Mouse (Mus musculus) lung, postnatal 25 days (tissue): ENCODE results near the gene Gm11985.

ENCODE experiments used
- DNase-seq: peaks from one replicate; pipeline ENCODE4 v3.0.0; 2022; ENCODE audit warnings: low spot score

Gm11985 gene

DNA sequence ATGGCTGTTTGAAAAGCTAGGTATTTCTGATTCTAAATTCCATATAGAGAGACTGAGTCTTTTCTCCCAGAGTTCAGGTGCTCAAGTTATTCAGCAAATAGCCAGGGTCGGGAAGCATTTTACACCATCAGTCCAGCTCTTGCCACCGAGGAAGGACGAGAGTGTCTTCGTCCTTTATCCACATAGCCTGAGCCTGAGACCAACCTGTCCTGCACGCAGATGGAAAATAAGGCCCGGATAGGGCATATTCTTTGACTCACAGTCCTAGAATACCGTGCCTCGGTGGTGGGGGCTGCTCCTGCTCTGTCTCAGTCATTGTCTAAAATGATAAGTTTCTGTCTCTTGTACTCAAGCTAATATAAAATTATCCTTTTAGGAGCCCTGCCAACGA is 12.0 kb upstream of the Gm11985 start:
- DNase-seq, result no peak

DNA sequence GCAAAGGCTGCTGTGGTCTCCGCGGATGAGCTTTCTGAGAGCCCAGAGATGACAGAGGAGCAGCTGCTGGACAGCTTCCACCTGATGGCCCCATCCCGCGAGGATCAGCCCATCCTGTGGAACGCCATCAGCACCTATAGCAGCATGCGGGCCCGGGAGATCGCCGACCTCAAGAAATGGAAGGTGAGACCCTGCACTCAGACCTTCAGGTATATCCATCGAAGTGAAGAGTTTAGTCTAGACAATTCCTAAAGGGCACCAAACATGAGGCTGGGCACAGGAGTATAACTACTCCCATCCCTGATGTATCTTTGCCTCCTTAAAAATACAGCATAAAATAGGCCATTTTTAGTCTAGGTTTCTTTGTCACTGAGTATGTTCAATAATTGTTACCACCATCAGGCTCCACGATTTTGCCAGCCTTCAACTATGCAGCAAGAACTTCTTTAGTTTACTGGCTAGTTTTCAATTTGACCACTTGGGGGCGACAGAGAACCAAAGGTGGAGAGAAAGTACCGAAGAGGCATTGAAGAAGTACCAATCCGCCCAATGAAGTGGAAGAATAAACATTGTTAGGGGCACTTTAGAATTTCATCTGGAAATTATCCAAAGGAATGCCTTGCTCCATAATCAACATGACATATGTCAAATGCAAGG is 11.5 kb upstream of the Gm11985 start:
- DNase-seq, result peak; percentile 60

DNA sequence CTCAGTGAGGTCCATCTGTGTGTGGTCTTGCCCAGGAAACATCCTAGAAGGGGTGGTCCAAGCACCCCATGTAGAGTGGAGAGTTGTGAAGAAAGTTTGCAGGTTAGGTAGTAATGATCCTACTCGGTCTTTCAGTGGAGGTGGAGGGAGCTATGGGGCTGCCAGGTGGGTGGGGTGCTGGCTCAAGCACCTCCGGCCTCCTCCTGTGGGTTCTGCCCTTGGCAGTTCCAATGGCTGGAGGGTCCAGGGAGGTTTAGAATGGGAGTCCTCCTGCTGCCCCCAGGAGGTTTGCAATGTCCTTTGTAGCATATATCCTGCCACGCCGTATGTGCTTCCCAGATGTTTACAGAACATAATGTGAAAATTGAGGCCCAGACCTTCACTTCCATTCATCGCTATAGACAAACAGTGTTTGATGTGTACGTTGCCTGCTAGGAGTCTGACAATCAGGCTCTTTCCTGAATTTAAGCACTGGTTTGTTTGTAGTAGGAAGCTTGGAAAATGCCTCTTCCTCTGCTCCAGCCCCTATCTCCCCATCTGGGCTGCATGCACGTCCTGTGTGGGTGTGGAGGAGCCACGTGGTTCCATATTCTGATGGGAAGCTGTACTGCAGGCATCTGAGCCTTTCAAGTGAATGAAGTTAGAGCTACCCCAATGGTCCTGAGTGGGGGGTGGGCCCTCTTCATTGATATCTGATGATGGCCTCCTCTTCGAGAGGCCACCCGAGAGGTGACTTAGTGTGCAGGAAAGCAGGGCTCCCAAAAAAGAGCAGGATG is 10.3 kb upstream of the Gm11985 start:
- DNase-seq, result no peak

DNA sequence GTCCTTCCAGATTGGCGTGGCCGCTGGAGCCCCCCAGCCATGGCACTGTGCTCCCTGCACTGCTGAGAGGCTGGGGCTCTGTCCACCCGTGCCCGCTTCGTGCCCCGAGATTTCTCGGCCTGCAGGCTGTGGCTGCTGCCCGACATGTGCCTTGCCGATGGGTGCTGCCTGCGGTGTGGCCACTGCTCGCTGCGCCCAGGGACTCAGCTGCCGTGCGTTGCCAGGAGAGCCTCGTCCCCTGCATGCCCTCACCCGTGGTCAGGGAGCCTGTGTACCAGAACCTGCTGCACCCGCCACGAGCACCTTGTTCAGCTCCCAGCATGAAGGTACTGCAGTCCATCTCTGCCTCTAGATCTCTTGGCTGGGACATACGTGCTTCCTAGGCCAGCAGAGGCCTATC is 9.6 kb upstream of the Gm11985 start:
- no peak for DNase-seq

DNA sequence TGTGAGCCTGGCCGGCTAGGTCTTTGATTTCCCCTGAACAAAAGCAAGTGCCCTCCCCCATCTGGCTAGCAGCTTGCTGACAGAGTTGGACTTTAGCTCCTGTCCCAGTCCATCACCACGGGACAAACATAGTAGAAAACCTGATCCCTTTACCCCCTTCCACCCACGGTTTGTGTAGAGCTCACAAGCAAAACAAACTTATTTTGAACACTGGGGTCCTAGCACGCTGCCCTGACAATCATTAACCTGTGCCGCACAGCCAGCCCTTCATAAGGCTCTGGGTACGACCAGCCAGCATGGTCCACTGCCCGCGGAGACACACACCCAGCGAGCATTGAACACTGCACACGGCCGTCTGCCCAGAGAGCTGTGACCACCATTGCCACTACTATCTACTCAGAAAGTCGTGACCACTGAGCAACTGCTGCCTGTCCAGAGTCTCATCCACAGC is 9.1 kb upstream of the Gm11985 start, which contains the start of gene Igfbp1:
Gene Igfbp1 (plus strand): TSS at position 292 of the 451 bp plus-strand sequence.
- no peak for DNase-seq

DNA sequence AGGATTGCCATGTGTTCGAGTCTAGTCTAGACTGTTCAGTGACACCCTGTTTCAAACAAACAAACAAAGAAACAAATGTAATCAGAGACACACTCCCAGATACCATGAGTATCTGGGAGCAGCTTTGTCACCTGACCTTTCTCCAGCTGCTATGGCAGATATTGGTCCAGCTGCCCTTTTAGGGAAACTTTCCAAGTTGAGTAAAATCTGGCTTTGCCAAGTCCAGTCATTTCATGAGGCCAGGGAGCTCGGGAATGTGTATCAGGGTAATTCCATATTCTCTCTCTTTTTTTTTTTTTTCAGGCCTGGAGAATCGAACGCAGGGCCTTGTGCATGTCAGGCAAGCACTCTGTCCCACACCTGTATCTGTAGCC is 6.9 kb upstream of the Gm11985 start:
- no peak for DNase-seq

DNA sequence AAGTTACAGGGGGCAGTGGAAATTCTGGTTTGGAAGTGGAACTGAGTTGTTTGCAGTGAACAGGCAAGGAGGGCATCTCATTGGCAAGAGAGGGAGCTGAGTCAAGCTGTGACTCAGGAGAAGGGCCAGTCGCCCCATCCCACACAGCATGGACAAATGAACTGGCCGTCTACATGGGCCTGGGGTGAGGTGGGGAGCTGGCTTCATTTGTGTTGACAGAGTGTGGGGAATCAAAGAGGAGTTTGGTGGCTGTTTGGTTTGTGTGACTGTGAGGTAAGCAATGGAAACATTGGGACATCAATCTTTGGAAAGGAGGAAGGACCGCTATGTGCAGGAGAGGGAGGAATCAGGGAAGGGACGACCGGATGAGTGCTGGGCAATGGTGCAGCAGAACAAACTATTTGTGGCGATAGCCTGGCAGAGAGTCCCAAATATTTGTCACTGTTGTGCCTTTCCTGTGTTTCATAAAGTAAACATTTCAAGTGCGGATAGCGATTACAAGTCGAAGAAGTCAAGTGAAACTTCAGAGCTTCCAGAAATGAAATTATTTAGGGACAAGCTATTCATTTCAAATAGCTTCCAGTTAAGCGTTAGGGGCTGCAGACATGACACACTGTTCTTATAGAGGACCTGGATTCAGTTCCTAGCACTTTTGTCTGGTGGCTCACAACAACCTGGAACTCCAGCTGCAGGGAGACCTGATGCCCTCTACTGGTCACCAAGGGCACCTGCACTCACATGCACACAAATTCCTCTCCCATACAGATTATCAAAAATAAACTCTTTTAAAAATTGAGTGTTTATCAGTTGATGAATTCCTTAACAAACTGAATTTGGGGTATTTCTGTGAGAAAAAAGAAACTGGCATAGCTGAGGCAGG is 6.3 kb upstream of the Gm11985 start:
- no peak for DNase-seq

DNA sequence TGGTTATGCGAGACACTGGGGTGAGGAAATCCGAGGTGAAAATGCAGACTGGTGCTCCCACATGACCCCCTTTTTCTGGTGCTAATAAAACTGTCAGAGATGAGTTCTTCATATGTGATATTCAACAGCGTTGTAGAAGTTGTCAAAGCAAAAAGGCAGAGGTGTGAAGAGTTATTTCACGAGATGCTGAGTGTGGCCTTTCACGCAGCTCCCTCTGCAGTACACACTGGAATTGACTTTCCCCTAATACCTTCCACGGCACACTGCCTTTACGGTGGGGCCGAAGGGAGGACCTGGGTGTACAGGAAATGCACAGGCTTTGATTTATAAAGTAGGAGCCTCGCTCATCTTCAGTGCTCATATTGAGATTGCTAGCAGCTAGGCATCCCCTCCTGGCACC is 4.8 kb upstream of the Gm11985 start:
- DNase-seq, result no peak

DNA sequence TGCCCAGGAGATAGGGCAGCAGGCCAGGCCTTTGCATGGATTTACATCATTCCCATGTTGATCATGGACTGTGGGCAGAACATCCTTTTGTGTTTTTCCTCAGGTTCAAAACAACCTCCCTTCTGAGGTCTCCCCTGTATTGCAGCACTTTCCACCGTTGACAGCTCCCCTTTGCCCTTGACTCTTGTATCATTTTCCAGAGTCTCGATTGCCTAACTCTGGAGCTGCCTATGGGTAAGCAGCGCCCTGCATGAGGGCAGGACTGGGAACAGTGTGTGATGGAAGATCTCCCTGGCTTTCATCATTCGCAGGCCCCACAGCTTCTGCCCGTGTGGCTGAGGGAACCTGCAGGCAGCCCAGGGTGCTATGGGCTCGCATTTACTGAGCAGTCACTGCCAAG is 4.3 kb upstream of the Gm11985 start:
- DNase-seq, result no peak

DNA sequence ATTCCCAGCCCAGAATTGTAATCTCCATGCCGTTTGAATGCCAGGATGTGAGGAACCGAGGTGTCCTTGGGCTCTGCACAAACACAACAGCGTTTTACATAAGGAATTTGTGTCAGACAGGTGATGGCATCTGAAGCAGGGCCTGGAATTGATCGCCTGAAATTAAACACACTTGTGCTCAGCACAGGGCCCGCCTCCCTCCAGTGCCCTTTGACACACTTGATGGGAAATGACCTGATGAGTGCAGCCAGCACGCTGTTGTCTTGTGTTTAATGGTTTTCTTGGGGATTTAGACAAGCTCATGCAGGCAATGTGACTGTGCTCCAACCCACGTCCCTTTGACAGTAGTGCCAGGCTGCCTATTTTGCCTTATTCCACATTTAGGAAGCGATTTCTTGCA is 897 bp downstream of the Gm11985 start:
- DNase-seq, result no peak

DNA sequence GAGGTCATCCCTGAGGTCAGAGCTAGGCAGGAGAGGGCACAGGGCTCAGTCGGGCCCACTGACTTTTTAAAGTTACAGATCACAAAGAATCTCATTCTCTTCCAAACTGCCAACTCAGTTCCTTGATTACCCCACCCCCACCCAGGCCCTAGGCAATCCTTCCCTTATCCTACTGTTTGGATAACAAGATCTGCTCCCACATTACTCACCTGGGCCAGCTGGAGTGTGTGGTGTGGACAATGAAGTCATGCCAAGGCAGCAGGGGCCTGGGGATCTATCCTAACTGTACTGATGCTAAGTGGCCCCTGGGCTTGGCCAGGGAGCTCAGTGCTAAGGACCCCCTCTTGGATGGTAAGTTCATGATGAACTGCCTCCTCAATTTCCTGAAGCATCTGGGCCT is 3.9 kb downstream of the Gm11985 start:
- no peak for DNase-seq

DNA sequence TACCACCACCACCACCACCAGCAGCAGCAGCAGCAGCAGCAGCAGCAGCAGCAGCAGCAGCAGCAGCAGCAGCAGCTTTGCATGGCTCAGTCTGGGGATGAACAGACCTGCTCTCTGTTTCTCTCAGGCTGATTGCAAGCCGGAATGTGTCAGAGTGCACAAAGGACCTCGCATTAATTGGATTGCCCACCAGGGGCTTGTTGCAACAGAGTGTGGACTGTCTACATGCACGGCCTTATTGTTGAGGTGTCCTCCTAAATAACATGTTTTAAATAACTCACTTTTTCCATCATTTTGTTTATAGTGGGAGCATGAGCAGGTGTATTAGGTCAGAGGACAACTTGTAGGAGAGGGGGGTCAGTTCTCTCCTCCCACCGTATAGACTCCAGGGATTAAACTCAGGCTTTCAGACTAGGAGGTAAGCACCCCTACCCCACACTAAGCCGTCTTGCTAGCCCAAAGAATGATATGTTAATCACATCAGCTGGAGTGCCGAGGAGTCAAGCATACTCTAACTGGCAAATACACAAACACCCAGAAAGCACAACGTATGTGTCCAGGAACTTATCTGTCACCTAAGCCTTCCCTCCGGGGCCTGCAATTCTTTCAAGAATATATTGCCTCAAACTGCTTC is 5.8 kb downstream of the Gm11985 start:
- DNase-seq, result no peak

DNA sequence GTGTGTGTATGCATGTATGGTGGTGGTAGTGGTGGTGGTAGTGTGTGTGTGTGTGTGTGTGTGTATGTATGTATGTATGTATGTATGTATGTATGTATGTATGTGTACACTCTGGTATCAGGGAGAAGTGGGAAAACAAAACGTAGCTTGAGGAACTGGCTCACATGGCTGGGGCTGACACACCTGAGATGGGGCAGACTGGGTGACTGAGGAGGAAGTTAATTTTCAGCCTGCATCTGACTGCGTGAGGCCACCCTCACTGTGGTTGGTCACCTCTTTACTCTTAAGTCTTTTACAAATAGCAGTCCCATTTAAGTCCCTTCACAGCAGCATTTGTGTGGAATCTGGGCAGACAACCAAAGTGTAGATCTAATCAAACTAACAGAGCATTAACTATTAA is 9.1 kb downstream of the Gm11985 start:
- no peak for DNase-seq

DNA sequence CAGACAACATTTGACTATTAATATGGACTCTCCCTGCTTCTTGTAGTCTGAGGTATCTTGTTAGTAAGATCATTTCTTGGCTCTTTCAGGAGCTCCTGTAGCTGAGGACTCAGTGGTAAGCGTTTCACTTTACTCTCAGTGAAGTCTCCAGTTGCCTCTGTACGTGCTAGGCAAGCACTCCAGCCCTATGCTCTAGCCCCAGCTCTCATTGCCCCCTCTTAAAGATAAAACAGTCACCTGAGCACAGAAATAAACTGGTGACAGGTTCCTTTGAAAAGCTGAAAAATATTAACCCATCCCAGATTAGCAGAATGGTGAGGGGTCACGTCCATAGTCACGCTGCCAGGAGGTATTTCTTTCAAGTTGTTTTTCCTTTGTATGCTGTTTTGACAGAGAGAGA is 9.6 kb downstream of the Gm11985 start:
- DNase-seq, result no peak

DNA sequence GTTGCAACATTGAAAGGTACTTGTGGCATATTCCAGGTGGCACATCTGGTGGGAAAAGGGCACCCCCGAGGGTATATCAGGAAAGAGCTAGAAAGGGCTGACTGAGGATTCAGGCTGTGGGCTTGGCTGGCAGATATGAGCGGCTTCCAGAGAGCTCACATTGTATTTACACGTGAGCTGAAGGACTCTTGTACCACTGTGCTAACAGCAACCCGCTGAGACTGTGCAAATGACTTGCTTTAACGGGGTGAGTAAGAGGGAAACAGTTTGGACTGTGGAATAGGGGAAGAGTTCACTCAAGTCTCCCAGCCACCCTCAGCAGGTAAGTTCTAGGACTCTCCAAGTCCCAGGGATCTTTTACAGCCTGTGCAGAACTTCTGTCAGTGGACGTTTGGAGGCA is 14.7 kb downstream of the Gm11985 start:
- DNase-seq, result peak; percentile 75

DNA sequence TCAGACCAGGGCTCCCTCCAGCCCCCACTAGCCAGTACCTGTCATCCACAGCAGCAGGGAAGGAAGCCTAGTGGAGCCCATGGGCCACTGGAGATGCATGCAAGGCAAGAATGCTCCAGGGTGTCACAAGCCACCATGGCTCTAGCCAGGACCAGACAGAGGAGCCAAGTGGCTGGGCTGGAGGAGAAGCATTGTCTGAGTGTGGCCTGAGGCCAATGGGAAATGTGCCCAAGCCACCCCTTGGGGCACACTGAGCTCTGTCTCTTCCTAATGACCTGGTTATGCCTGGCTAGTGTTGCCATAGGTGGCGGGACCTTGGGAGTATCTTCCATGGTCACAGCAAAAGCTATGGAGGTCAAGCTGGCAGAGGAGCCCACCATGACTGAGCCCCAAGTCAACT is 18.7 kb downstream of the Gm11985 start:
- no peak for DNase-seq

DNA sequence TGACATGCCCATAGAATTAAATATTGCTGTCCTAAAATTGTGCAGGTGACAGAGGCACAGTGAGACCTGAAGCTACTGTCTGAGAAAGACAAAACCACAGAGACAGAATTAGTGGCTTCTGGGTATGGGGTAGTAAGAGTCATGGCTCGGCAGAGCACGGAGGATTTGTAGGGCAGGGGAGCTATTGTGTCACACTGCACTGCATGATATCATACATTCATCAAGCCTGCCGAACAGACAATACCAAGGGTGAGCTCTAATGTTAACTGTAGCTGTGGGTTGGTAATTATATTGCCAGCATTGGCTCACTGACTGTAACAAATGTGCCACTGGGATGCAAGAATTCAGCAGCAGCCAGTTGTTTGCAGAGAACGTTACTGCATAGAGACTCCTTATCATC is 24.0 kb downstream of the Gm11985 start:
- DNase-seq, result no peak

DNA sequence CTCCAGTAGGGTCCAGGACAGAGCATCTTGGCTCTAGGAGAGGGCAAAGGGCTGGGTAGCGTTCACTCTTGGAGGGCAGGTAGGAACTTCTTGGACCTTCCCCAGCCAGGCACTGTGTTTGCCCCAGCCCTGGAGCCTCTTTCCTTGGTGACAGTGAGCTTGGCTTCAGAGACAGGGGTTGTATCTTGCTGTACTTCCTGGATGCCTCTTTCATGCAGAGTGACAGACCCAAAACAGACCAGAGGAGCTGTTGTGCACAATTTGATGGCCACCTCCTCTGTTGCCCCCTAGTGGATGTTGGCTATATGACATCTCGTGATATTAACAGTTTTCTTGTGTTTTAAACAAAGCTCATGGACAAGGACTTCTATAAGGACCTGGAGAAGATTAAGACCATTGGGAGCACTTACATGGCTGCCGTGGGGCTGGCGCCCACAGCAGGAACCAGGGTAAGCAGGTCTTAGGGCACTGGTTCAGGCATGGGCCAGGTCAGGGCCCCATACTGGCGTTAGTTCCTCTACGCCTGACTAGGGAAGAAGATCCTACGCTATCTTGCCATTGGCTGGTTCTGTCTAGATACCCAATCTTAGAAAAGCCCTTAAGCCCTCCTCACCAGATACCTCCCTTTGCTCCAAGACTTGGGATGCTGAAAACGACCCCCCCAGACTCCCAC is 26.7 kb downstream of the Gm11985 start:
- no peak for DNase-seq

DNA sequence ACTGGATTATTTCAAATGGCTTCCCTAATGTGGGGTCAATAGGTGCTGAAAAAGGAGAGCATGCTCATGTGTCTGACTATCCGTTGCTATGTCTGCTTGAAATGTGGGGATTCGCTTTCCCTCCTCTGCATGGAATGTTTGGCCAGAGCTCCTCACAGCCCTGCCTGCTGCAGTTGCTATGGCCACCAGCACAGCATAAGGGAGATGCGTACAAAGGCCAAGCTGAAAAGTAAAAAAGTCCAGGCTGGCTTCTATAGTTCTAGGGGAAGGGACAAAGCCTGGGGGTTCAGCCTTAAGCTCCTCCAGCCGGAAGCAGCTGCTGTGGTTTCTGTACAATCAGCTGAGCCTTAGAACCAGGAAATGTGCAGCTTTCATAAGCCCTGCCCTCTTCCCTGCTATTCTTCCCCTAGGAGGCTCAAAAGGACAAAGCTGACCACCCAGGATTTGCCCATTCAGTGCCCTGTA is 27.7 kb downstream of the Gm11985 start:
- DNase-seq, result no peak

DNA sequence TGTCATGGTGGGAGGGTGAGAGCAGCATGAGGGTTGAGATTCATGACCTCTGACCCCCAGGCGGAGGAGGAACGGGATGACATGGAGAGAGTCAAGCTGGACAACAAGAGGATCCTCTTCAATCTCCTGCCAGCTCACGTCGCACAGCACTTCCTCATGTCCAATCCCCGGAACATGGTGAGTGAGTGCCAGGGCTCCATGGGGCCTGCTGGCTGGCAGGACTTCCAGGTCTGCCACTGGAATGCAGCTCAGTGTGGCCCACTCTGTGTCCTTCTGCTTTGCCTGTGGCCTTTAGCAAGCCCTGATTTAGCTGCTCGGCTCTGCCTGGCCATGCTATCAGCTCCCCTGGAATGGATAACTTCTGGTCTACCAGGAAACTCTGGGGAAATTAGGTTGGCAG is 28.2 kb downstream of the Gm11985 start:
- no peak for DNase-seq

DNA sequence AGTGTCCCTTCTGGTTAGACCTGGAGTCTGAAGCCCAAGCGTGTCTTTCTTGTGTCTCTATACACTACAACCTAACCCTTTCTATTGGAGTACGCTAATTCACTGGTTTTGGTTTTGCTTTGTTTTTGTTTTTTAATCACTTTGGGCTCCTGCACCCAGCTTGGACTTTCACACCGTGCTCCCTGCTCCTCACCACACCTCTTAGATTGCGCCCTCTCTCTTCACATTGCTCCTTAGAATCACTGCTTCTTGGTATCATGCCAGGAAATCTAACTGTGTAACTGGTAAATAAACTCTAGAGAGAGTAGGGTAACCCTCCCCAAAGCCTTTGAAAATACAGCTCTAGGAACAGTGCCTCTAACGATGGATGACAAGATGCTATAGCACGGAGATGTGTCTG is 30.2 kb downstream of the Gm11985 start:
- no peak for DNase-seq

DNA sequence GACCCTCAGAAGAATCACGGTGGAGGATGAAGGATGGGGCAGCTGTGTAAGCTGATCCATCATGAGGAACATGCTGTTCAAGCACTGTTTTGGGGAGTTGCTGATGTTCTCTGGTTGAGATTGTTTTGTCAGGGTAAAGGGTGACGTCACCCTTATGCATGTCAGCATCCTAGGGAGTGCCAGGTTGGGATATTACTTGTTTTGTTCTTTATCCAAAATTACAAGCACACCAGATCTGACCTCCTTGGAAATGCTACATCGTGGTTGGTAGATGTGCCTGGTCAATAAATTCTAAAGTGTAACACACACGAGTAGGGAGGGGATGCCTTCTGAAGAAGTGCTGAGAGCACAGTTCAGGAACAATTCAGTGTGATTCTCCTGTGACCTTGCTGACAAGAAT is 31.9 kb downstream of the Gm11985 start:
- no peak for DNase-seq
